Mouse (Mus musculus) ovary, postnatal 10 days (tissue): ENCODE measurements around the gene Plxnb1.
A peak's percentile ranks its signal among the peaks of the same experiment; 100 is the strongest.

ENCODE experiments used
- DNase-seq: peaks from one replicate; pipeline ENCODE4 v3.0.0; 2022; ENCODE audit warnings: low spot score

Plxnb1 gene

GRCm38 (mm10) chr9:109095137-109095982, at the start of gene Plxnb1:
Plxnb1 (plus strand) TSS chr9:109095389.
- peak; percentile 72 for DNase-seq

GRCm38 (mm10) chr9:109046306-109046705, 48.9 kb upstream of the Plxnb1 start:
- no peak for DNase-seq

- no peak for DNase-seq
These were observed 45.9 kb upstream of the Plxnb1 start for GRCm38 (mm10) chr9:109049316-109049715.

- no peak for DNase-seq
These were observed 45.1 kb upstream of the Plxnb1 start for GRCm38 (mm10) chr9:109049996-109050673.

GRCm38 (mm10) chr9:109050674-109050997, 44.6 kb upstream of the Plxnb1 start:
- DNase-seq = no peak

GRCm38 (mm10) chr9:109051011-109051501, 44.1 kb upstream of the Plxnb1 start:
- DNase-seq = no peak

GRCm38 (mm10) chr9:109051651-109052489, 43.3 kb upstream of the Plxnb1 start:
- no peak for DNase-seq

GRCm38 (mm10) chr9:109052490-109053260, 42.5 kb upstream of the Plxnb1 start:
- DNase-seq = no peak

- no peak for DNase-seq
These were observed 41.8 kb upstream of the Plxnb1 start for GRCm38 (mm10) chr9:109053366-109053765.

GRCm38 (mm10) chr9:109053851-109054250, 41.3 kb upstream of the Plxnb1 start:
- DNase-seq = no peak

- DNase-seq = no peak
These were observed 40.5 kb upstream of the Plxnb1 start for GRCm38 (mm10) chr9:109054712-109055111.

- no peak for DNase-seq
These were observed 39.7 kb upstream of the Plxnb1 start for GRCm38 (mm10) chr9:109055271-109056030.

- no peak for DNase-seq
These were observed 39.0 kb upstream of the Plxnb1 start for GRCm38 (mm10) chr9:109056081-109056690.

- no peak for DNase-seq
These were observed 38.3 kb upstream of the Plxnb1 start for GRCm38 (mm10) chr9:109056916-109057315.

- no peak for DNase-seq
These were observed 37.6 kb upstream of the Plxnb1 start for GRCm38 (mm10) chr9:109057543-109057942.

- no peak for DNase-seq
These were observed 37.0 kb upstream of the Plxnb1 start for GRCm38 (mm10) chr9:109058006-109058765.

- DNase-seq = peak; percentile 78
These were observed 35.9 kb upstream of the Plxnb1 start, which contains the start of gene Trex1 for GRCm38 (mm10) chr9:109059136-109059903. Trex1 (minus strand) TSS chr9:109059734.

GRCm38 (mm10) chr9:109060184-109060897, 34.8 kb upstream of the Plxnb1 start:
- no peak for DNase-seq
